Mouse (Mus musculus): ENCODE measurements around the gene Crisp3. TPM values are rescaled to one million over a fixed set of nuclear protein-coding genes. Genes with fewer than 3 reads are reported as not detected.
"Not testable (repeated sequence)": the region's sequence is repeated elsewhere in the genome, so short reads cannot be mapped to it uniquely, and the experiment has no call there.

The Crisp3 gene
- polyA plus RNA-seq (2014; fragmentation: Nextera tagmentation; extraction: Ambion mirVana): not detected in 2 replicates

GRCm38 (mm10) chr17:40242135-40242534 lies at the start of gene Crisp3:
Crisp3 (minus strand) TSS chr17:40242288.
- no peaks in the 10 kb centered on the region for H3K9me3 ChIP-seq (replicated peaks; ENCODE audit: control insufficient read depth, low read length)
- H3K4me1 ChIP-seq (ENCODE audit: control insufficient read depth, insufficient read depth, low read length): no peaks in the 10 kb centered on the region
- H3K4me2 ChIP-seq (ENCODE audit: low read depth, low read length): no peak within 1 kb of the TSS
- H3K27me3 ChIP-seq (ENCODE audit: control insufficient read depth, insufficient read depth, low read length): no peaks in the 10 kb centered on the region
- H3K4me3 ChIP-seq (ENCODE audit: low read depth, low read length): no peak within 1 kb of the TSS
- no peak within 1 kb of the TSS for H3K27ac ChIP-seq (replicated peaks; ENCODE audit: low read depth, low read length)
- ATAC-seq (replicated peaks; ENCODE audit: insufficient number of reproducible peaks, low FRiP score, low TSS enrichment, low read depth) (no peak), DNase-seq (ENCODE audit: low spot score) (no peak)
- H3K9ac ChIP-seq (replicated peaks; ENCODE audit: low read length): no peak within 1 kb of the TSS
- H3K36me3 ChIP-seq (replicated peaks; ENCODE audit: control insufficient read depth, insufficient read depth, low read depth, low read length): no peaks in the 10 kb centered on the region

DNA sequence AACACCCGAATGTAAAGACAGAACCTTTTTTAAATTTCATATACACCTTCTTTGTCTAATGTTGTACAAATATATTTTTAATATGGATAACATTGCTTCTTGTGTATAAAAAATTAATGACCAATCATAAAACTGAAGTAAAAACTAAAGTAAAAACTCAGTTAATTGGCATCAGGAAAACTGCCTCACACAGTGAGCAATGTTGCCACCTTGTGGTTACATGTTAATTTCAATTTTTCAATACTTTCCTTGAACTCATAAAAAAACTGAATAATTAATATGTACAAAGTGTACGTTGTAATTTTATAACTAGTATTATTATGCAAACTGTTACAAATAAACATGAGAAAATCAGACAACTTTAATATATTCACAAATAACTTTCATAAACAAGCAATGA lies 43.3 kb upstream of the Crisp3 start:
- no peak overlapping the region for H3K27ac ChIP-seq (replicated peaks; ENCODE audit: low read depth, low read length)

DNA sequence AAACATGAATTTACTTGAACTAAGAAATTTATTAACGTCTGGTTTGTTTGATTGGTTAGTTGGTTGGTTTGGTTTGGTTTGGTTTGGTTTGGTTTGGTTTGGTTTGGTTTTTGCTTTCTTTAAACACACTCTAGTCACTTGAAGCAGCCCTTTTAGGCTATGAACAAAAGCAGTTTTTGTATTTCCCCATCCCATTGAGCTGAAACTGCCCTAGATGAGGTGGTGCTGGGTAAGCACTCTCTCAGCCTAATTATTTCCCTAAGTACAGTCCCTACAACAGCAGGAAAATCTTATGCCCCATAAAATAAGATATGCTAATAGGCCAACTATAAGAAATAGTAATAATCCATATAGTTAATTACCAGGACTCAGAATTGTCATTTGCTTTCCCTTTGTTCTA lies 33.4 kb upstream of the Crisp3 start:
- no peak for ATAC-seq (replicated peaks; ENCODE audit: insufficient number of reproducible peaks, low FRiP score, low TSS enrichment, low read depth)
- 73% methylated on average over 1 of the region's 1 CpGs for WGBS

More for the DNA sequence above, 43.3 kb upstream of the Crisp3 start:
- H3K9ac ChIP-seq (replicated peaks; ENCODE audit: low read length): no peak overlapping the region
- no peaks in the 10 kb centered on the region for H3K4me1 ChIP-seq (ENCODE audit: control insufficient read depth, insufficient read depth, low read length)
- H3K9me3 ChIP-seq (replicated peaks; ENCODE audit: control insufficient read depth, low read length): no peaks in the 10 kb centered on the region
- peak; percentile 1 for DNase-seq (ENCODE audit: low spot score)
- 80% methylated on average over 2 of the region's 2 CpGs for WGBS
- H3K4me3 ChIP-seq (ENCODE audit: low read depth, low read length): no peak overlapping the region
- H3K27me3 ChIP-seq (ENCODE audit: control insufficient read depth, insufficient read depth, low read length): no peaks in the 10 kb centered on the region
- H3K36me3 ChIP-seq (replicated peaks; ENCODE audit: control insufficient read depth, insufficient read depth, low read depth, low read length): no peaks in the 10 kb centered on the region
- H3K4me2 ChIP-seq (ENCODE audit: low read depth, low read length): no peak overlapping the region
- no peak for ATAC-seq (replicated peaks; ENCODE audit: insufficient number of reproducible peaks, low FRiP score, low TSS enrichment, low read depth)

GRCm38 (mm10) chr17:40274906-40275470 lies 32.9 kb upstream of the Crisp3 start:
- no peaks in the 10 kb centered on the region for H3K36me3 ChIP-seq (replicated peaks; ENCODE audit: control insufficient read depth, insufficient read depth, low read depth, low read length)
- 79% methylated on average over 1 of the region's 1 CpGs for WGBS
- H3K9ac ChIP-seq (replicated peaks; ENCODE audit: low read length): no peak overlapping the region
- H3K27me3 ChIP-seq (ENCODE audit: control insufficient read depth, insufficient read depth, low read length): no peaks in the 10 kb centered on the region
- H3K4me2 ChIP-seq (ENCODE audit: low read depth, low read length): no peak overlapping the region
- no peaks in the 10 kb centered on the region for H3K9me3 ChIP-seq (replicated peaks; ENCODE audit: control insufficient read depth, low read length)
- no peak overlapping the region for H3K27ac ChIP-seq (replicated peaks; ENCODE audit: low read depth, low read length)
- H3K4me1 ChIP-seq (ENCODE audit: control insufficient read depth, insufficient read depth, low read length): no peaks in the 10 kb centered on the region
- DNase-seq (ENCODE audit: low spot score) (no peak), ATAC-seq (replicated peaks; ENCODE audit: insufficient number of reproducible peaks, low FRiP score, low TSS enrichment, low read depth) (no peak)
- no peak overlapping the region for H3K4me3 ChIP-seq (ENCODE audit: low read depth, low read length)

More for the DNA sequence above, 33.4 kb upstream of the Crisp3 start:
- no peak overlapping the region for H3K9ac ChIP-seq (replicated peaks; ENCODE audit: low read length)
- no peaks in the 10 kb centered on the region for H3K4me1 ChIP-seq (ENCODE audit: control insufficient read depth, insufficient read depth, low read length)
- DNase-seq (ENCODE audit: low spot score): no peak
- H3K27me3 ChIP-seq (ENCODE audit: control insufficient read depth, insufficient read depth, low read length): no peaks in the 10 kb centered on the region
- no peak overlapping the region for H3K27ac ChIP-seq (replicated peaks; ENCODE audit: low read depth, low read length)
- H3K4me3 ChIP-seq (ENCODE audit: low read depth, low read length): no peak overlapping the region
- H3K9me3 ChIP-seq (replicated peaks; ENCODE audit: control insufficient read depth, low read length): no peaks in the 10 kb centered on the region
- no peak overlapping the region for H3K4me2 ChIP-seq (ENCODE audit: low read depth, low read length)
- H3K36me3 ChIP-seq (replicated peaks; ENCODE audit: control insufficient read depth, insufficient read depth, low read depth, low read length): no peaks in the 10 kb centered on the region

DNA sequence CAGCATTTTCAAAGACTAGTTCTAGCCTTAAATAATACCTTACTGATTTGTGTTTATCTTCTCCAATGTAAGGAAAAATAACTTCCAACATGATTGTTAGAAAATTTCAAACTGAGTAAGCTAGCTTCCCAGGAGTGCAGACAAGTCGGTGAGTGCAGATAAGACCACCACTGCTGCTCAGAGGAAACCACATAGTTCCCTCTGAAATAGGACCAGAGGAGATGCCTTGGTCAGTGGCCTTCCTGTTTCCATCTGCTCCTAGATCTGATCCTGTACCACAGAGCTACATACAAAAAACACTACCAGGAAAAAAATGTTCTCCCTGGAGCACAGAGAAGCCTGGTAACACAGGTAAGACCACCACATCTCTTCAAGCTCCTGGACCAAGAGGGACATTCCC lies 10.4 kb upstream of the Crisp3 start:
- DNase-seq (ENCODE audit: low spot score): no peak
- no peak for ATAC-seq (replicated peaks; ENCODE audit: insufficient number of reproducible peaks, low FRiP score, low TSS enrichment, low read depth)

GRCm38 (mm10) chr17:40208540-40208939 lies 33.5 kb downstream of the Crisp3 start, which contains the start of gene Pgk2:
Pgk2 (minus strand) TSS chr17:40208640.
- Histone ChIP-seq H3K4me2 (ENCODE audit: low read depth, low read length) (no peak within 1 kb of the TSS), H3K9ac (replicated peaks; ENCODE audit: low read length) (no peak within 1 kb of the TSS), H3K9me3 (replicated peaks; ENCODE audit: control insufficient read depth, low read length) (no peaks in the 10 kb centered on the region), H3K36me3 (replicated peaks; ENCODE audit: control insufficient read depth, insufficient read depth, low read depth, low read length) (no peaks in the 10 kb centered on the region), H3K27me3 (ENCODE audit: control insufficient read depth, insufficient read depth, low read length) (no peaks in the 10 kb centered on the region), H3K4me1 (ENCODE audit: control insufficient read depth, insufficient read depth, low read length) (no peaks in the 10 kb centered on the region), H3K27ac (replicated peaks; ENCODE audit: low read depth, low read length) (no peak within 1 kb of the TSS), H3K4me3 (ENCODE audit: low read depth, low read length) (no peak within 1 kb of the TSS)
- ATAC-seq (replicated peaks; ENCODE audit: insufficient number of reproducible peaks, low FRiP score, low TSS enrichment, low read depth) (no peak), DNase-seq (ENCODE audit: low spot score) (no peak)
- 74% methylated on average over 4 of the region's 4 CpGs for WGBS

More for the DNA sequence above, 10.4 kb upstream of the Crisp3 start:
- H3K36me3 ChIP-seq (replicated peaks; ENCODE audit: control insufficient read depth, insufficient read depth, low read depth, low read length): no peaks in the 10 kb centered on the region
- no peaks in the 10 kb centered on the region for H3K9me3 ChIP-seq (replicated peaks; ENCODE audit: control insufficient read depth, low read length)
- H3K4me1 ChIP-seq (ENCODE audit: control insufficient read depth, insufficient read depth, low read length): no peaks in the 10 kb centered on the region
- H3K9ac ChIP-seq (replicated peaks; ENCODE audit: low read length): no peak overlapping the region
- no peaks in the 10 kb centered on the region for H3K27me3 ChIP-seq (ENCODE audit: control insufficient read depth, insufficient read depth, low read length)
- 81% methylated on average over 1 of the region's 1 CpGs for WGBS
- no peak overlapping the region for H3K4me3 ChIP-seq (ENCODE audit: low read depth, low read length)
- H3K27ac ChIP-seq (replicated peaks; ENCODE audit: low read depth, low read length): no peak overlapping the region
- no peak overlapping the region for H3K4me2 ChIP-seq (ENCODE audit: low read depth, low read length)

DNA sequence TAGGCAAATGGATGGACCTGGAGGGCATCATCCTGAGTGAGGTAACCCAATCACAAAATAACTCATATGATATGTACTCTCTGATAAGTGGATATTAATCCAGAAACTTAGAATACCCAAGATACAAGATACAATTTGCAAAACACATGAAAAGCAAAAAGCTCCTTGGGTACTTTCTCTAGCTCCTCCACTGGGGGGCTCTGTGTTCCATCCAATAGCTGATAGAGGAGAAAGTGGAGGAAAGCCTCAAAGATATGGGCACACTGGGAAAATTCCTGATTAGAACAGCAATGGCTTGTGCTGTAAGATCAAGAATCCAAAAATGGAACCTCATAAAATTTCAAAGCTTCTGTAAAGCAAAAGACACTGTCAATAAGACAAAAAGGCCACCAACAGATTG lies 40.3 kb downstream of the Crisp3 start:
- ATAC-seq (replicated peaks; ENCODE audit: insufficient number of reproducible peaks, low FRiP score, low TSS enrichment, low read depth); H3K4me3 ChIP-seq (ENCODE audit: low read depth, low read length): not testable (repeated sequence)

DNA sequence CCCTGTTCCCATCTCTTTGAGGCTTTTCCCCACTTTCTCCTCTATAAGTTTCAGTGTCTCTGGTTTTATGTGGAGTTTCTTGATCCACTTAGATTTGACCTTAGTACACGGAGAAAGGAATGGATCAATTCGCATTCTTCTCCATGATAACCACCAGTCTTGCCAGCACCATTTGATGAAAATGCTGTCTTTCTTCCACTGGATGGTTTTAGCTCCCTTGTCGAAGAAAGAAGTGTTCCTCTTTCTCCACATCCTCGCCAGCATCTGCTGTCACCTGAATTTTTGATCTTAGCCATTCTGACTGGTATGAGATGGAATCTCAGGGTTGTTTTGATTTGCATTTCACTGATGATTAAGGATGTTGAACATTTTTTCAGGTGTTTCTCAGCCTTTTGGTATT lies 51.9 kb downstream of the Crisp3 start:
- 85% methylated on average over 4 of the region's 4 CpGs for WGBS

More for the DNA sequence above, 40.3 kb downstream of the Crisp3 start:
- H3K9me3 ChIP-seq (replicated peaks; ENCODE audit: control insufficient read depth, low read length); H3K9ac ChIP-seq (replicated peaks; ENCODE audit: low read length); H3K4me2 ChIP-seq (ENCODE audit: low read depth, low read length); H3K4me1 ChIP-seq (ENCODE audit: control insufficient read depth, insufficient read depth, low read length); H3K36me3 ChIP-seq (replicated peaks; ENCODE audit: control insufficient read depth, insufficient read depth, low read depth, low read length); DNase-seq (ENCODE audit: low spot score); H3K27me3 ChIP-seq (ENCODE audit: control insufficient read depth, insufficient read depth, low read length); H3K27ac ChIP-seq (replicated peaks; ENCODE audit: low read depth, low read length): not testable (repeated sequence)

More for the DNA sequence above, 51.9 kb downstream of the Crisp3 start:
- H3K9me3 ChIP-seq (replicated peaks; ENCODE audit: control insufficient read depth, low read length); H3K4me1 ChIP-seq (ENCODE audit: control insufficient read depth, insufficient read depth, low read length); H3K27ac ChIP-seq (replicated peaks; ENCODE audit: low read depth, low read length); H3K27me3 ChIP-seq (ENCODE audit: control insufficient read depth, insufficient read depth, low read length); DNase-seq (ENCODE audit: low spot score); H3K4me2 ChIP-seq (ENCODE audit: low read depth, low read length); H3K9ac ChIP-seq (replicated peaks; ENCODE audit: low read length); H3K4me3 ChIP-seq (ENCODE audit: low read depth, low read length); ATAC-seq (replicated peaks; ENCODE audit: insufficient number of reproducible peaks, low FRiP score, low TSS enrichment, low read depth); H3K36me3 ChIP-seq (replicated peaks; ENCODE audit: control insufficient read depth, insufficient read depth, low read depth, low read length): not testable (repeated sequence)
